Comparison of ENCODE assay signal across 35 mouse cellular contexts in the genomic region with DNA sequence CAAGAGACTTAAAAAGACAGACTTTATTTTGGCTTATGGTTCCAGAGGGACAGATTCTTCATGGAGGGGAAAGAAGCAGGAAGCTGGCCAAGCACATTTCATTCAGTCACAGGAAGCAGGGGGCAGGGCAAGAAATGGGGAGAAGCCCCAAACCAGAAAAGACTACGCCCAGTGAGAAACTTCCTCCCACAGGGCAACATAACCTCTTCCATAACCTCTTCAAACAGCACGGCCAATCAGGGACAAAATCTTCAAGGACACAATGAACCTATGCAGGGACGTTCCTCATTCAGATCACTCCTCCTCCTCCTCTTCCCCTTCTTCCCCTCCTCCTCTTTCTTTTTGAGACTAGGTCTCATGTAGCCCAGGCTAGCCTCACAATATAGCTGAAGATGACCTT.
"Had no signal": no experiment of that assay in that cellular context is flagged by ENCODE, and none has a peak within 500 bp of the region (broad histone marks: within the 10 kb centered on the region; RNA-seq: fewer than 3 reads in every experiment).

No protein-coding gene starts in this region.

- H3K27me3 ChIP-seq: heart, embryonic 12.5 days; heart, embryonic 13.5 days; heart, embryonic 15.5 days; hindbrain, embryonic 12.5 days; hindbrain, embryonic 15.5 days; intestine, embryonic 15.5 days; kidney, embryonic 15.5 days had no signal

- H3K4me3 ChIP-seq: heart, embryonic 10.5 days; heart, embryonic 12.5 days; heart, embryonic 13.5 days; heart, embryonic 15.5 days; hindbrain, embryonic 10.5 days; hindbrain, embryonic 12.5 days; hindbrain, embryonic 13.5 days; hindbrain, embryonic 15.5 days; intestine, embryonic 15.5 days; kidney, embryonic 15.5 days; layer of hippocampus, adult 2 months had no signal

- H3K36me3 ChIP-seq: heart, embryonic 10.5 days; heart, embryonic 12.5 days; heart, embryonic 13.5 days; heart, embryonic 15.5 days; hindbrain, embryonic 10.5 days; hindbrain, embryonic 12.5 days; hindbrain, embryonic 13.5 days; hindbrain, embryonic 15.5 days; intestine, embryonic 15.5 days; kidney, embryonic 15.5 days had no signal

- H3K27ac ChIP-seq: heart, embryonic 13.5 days; heart, embryonic 15.5 days; hindbrain, embryonic 10.5 days; hindbrain, embryonic 12.5 days; hindbrain, embryonic 13.5 days; hindbrain, embryonic 14.5 days; hindbrain, embryonic 15.5 days; hindbrain, postnatal 0 days; intestine, embryonic 15.5 days; kidney, embryonic 15.5 days; kidney, postnatal 0 days; layer of hippocampus, adult 2 months had no signal

- DNase-seq: heart, postnatal 10 days; heart, postnatal 14 days; heart, postnatal 36 days; heart, postnatal 4 days; kidney, adult 11 months; kidney, adult 18-20 months; kidney, adult 2 months; kidney, adult 8-10 months; kidney, adult 9 months; kidney, postnatal 10 days; kidney, postnatal 14 days; kidney, postnatal 25 days; kidney, postnatal 36 days; kidney, postnatal 4 days; layer of hippocampus, adult 9-11 months; layer of hippocampus, postnatal 36 days had no signal

- H3K9me3 ChIP-seq: heart, embryonic 10.5 days; heart, embryonic 12.5 days; heart, embryonic 13.5 days; heart, embryonic 15.5 days; hindbrain, embryonic 10.5 days; hindbrain, embryonic 12.5 days; hindbrain, embryonic 13.5 days; hindbrain, embryonic 15.5 days; intestine, embryonic 15.5 days; kidney, embryonic 15.5 days had no signal

- ATAC-seq: hindbrain, embryonic 16.5 days; hindbrain, postnatal 0 days; inflammation-experienced regulatory T-cells, adult 6 months; intestine, embryonic 15.5 days; intestine, embryonic 16.5 days; intestine, postnatal 0 days had no signal

- H3K4me1 ChIP-seq: hindbrain, embryonic 10.5 days; hindbrain, embryonic 12.5 days; hindbrain, embryonic 15.5 days had no signal

- H3K4me2 ChIP-seq: heart, embryonic 11.5 days; heart, embryonic 12.5 days; heart, embryonic 13.5 days; heart, embryonic 15.5 days; hindbrain, embryonic 12.5 days; hindbrain, embryonic 13.5 days; hindbrain, embryonic 14.5 days; hindbrain, embryonic 15.5 days; intestine, embryonic 15.5 days; kidney, embryonic 15.5 days had no signal

- H3K9ac ChIP-seq: heart, embryonic 12.5 days; heart, embryonic 13.5 days; heart, embryonic 15.5 days; hindbrain, embryonic 12.5 days; hindbrain, embryonic 13.5 days; hindbrain, embryonic 14.5 days; hindbrain, embryonic 15.5 days; intestine, embryonic 15.5 days; kidney, embryonic 15.5 days had no signal
